Mouse (Mus musculus): ENCODE results near the gene Mertk. TPM values are rescaled to one million over a fixed set of nuclear protein-coding genes. Genes with fewer than 3 reads are reported as not detected.

The Mertk gene
- polyA plus RNA-seq, 1 experiment: 18.3 TPM

DNA sequence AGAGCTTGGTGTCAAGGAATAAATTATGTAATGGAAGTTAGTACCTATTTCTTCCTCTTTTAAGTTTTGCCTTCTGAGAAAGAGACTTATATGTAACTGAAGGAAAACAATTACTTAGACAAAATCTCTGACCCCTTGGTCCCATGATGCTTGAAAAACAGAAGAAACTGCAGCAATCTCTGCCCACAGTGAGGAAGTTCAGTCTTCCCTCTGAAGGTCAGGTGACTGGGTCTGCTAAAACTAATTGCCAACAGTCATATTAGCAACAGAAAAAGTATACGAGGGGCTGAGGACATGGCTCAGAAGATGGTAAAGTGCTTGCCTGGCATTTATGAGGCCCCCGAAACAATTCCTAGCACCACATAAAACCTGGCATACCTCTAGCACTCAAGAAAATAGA is 20.6 kb downstream of the Mertk start:
- DNase-seq (ENCODE audit: extremely low spot score in 1 of 2, low spot score in 1 of 2): no peak

DNA sequence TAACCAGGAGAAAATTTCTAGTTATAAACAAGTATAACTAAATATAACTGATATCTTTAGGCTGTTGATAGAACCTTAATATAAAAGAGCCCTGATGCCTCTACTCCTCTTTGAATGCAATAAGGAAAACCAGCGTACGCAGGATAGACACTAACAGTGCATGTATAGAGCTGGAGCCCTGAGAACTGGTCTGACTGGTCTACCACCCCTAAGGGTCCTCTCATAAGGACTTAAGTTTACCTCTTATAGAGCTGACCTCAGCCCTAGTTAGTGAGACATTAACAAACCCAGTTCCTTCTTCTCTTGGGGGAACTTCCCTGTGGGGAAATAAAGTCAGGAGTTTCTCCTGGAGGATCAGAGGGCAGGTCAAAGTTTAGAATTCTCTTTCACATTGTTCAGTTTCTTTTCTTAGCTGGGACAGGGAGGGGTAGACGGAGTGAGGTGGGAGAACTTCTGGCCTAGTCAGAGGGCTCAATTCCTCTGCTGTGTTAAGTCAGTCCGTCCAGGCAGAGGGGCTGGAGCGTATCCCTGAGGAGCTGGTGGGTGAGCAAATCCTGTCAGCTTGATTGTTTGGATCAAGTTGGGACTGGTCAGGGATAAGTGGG is 23.5 kb downstream of the Mertk start:
- no peak for DNase-seq (ENCODE audit: extremely low spot score in 1 of 2, low spot score in 1 of 2)

- no peak for DNase-seq (ENCODE audit: extremely low spot score in 1 of 2, low spot score in 1 of 2)
These were observed 27.3 kb downstream of the Mertk start for GRCm38 (mm10) chr2:128726067-128726466.

- no peak for DNase-seq (ENCODE audit: extremely low spot score in 1 of 2, low spot score in 1 of 2)
These were observed 27.9 kb downstream of the Mertk start for GRCm38 (mm10) chr2:128726626-128727025.

- DNase-seq (ENCODE audit: extremely low spot score in 1 of 2, low spot score in 1 of 2): no peak
These were observed 28.8 kb downstream of the Mertk start for GRCm38 (mm10) chr2:128727552-128727951.

- no peak for DNase-seq (ENCODE audit: extremely low spot score in 1 of 2, low spot score in 1 of 2)
These were observed 29.3 kb downstream of the Mertk start for GRCm38 (mm10) chr2:128728066-128728465.

DNA sequence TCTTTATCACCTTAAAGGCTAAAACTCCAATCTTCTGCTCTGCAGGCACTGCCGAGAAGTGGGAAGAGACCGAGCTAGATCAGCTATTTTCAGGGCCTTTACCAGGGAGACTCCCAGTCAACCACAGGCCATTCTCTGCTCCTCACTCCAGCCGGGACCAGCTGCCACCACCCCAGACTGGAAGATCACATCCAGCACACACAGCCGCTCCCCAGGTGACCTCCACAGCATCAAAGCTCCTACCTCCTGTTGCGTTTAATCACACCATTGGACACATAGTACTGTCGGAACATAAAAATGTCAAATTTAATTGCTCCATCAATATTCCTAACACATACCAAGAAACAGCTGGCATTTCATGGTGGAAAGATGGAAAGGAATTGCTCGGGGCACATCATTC is 30.4 kb downstream of the Mertk start:
- no peak for DNase-seq (ENCODE audit: extremely low spot score in 1 of 2, low spot score in 1 of 2)

GRCm38 (mm10) chr2:128731514-128731913 is 32.8 kb downstream of the Mertk start:
- no peak for DNase-seq (ENCODE audit: extremely low spot score in 1 of 2, low spot score in 1 of 2)

DNA sequence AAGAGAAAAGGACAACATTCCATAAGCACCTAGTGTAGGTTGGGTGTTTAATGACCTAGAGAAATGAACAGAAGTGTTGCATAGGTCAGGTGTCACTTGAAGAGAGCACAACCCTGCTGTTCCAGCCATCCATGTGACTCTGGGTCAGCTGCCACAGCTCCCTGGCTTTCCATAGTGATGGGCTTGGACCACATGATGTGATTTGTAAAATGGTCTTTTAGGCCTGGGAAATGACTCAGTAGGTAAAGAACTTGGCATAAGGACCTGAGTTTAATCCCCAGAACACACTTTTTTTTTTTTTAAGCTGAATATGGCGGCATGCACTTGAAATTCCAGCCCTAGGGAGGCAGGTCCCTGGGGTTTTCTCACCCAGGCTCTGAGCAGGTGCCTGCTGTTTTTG is 33.2 kb downstream of the Mertk start:
- DNase-seq (ENCODE audit: extremely low spot score in 1 of 2, low spot score in 1 of 2): no peak

DNA sequence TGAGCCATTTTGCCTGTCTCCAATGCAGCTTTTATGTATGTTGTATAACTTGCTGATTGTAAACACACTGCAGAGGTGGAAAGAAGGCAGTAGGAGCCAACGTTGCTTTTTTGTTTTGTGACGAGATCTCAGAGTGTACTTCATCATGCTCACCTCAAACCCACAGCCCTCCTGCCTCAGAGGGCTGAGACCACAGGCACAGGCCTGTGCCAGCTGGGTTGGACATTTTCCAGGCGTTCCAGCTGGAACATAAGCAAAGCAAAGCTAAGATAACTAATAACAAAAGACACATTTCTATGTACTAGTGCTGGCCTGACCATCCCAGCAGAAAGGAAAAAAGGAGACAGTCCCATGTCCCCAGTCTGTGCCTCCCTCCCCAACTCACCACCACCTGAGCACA is 36.3 kb downstream of the Mertk start:
- no peak for DNase-seq (ENCODE audit: extremely low spot score in 1 of 2, low spot score in 1 of 2)

DNA sequence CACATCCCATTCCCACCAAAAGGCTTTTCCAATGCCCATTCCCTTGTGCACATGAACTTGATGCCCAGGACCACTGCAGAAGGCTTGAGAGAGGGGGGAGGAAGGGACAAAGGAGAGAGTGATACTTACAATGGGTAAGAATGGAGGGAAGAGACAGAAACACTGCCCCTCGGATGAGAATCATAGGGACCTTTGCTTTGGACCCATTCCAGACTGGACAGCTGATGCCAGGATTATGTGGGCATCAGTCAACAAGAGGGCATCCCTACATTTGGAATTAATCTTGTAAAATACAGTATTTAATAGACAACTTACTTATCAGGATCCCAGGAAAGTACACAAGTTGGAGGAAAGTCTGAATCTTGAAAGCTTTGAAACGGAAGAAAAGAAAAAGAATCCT is 38.3 kb downstream of the Mertk start:
- DNase-seq (ENCODE audit: extremely low spot score in 1 of 2, low spot score in 1 of 2): no peak

GRCm38 (mm10) chr2:128737796-128738195 is 39.0 kb downstream of the Mertk start:
- no peak for DNase-seq (ENCODE audit: extremely low spot score in 1 of 2, low spot score in 1 of 2)

DNA sequence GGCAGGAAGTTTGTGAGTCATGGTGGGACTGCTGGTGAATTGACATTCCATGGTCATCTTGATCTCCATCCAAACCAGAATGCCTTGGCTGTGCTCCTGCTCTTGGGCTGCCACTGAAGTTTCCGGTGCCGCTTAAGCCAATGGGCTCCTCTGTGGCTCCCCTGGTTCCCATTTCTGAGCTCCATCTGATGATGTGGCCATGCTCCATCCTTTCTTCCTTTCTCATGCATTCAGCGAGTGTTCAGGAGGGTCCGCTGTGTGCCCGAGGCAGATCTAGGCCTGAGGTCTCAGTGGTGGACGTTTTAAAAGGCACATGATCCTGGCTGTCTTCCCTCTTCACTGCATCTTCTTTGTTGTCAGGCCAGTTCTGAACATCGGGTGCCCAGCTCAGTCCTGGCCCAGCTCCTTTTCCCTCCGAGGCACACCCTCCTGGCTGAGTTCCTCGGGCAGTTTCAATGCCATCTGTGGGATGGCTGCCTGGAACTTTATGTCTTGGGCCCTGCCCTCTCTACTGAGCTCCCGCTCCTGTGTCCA is 40.0 kb downstream of the Mertk start:
- DNase-seq (ENCODE audit: extremely low spot score in 1 of 2, low spot score in 1 of 2): peak; percentile 56 to 62

- no peak for DNase-seq (ENCODE audit: extremely low spot score in 1 of 2, low spot score in 1 of 2)
These were observed 47.3 kb downstream of the Mertk start for GRCm38 (mm10) chr2:128745879-128746620.

- DNase-seq (ENCODE audit: extremely low spot score in 1 of 2, low spot score in 1 of 2): no peak
These were observed 47.9 kb downstream of the Mertk start for GRCm38 (mm10) chr2:128746621-128747151.

- no peak for DNase-seq (ENCODE audit: extremely low spot score in 1 of 2, low spot score in 1 of 2)
These were observed 48.8 kb downstream of the Mertk start for GRCm38 (mm10) chr2:128747433-128748028.

DNA sequence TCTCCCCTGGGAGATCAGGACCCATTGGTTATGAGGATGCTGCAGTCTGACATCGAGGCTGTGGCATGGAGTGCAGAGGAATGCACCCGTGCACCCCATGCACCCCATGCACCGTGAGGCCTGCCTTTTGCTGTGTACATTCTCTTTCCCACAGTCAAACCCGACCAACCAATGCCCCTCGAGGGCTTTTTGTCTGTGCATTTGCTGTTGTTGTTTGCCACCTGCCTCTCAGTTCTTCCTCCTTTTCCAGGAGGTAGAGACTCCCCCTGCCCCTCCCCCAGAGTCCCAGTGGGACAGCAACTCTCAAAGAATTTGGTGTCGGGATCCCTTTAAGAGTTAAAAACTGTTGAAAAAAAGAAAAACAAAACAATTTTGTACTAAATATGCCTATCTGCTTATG is 49.4 kb downstream of the Mertk start:
- DNase-seq (ENCODE audit: extremely low spot score in 1 of 2, low spot score in 1 of 2): no peak

DNA sequence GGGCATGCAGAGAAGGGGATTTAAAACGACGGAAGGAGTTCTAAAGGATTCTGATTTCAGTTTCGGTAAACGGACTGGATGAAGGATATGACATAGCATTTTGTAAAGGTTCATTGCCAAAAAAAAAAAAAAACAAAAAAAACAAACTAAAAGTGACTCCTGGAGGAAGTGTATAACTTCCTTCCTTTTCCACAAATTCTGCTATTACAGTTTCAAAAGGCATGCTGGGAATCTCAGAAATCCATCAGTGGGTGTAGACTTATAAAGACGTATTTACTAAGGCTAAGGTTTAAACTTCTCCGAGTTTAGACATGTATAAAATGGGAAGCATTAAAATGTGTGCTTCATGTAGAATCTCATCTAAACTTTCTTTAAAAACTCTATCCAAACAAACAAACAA is 52.3 kb downstream of the Mertk start:
- no peak for DNase-seq (ENCODE audit: extremely low spot score in 1 of 2, low spot score in 1 of 2)

- DNase-seq (ENCODE audit: extremely low spot score in 1 of 2, low spot score in 1 of 2): no peak
These were observed 54.6 kb downstream of the Mertk start for GRCm38 (mm10) chr2:128753295-128753873.

GRCm38 (mm10) chr2:128755149-128755691 is 56.5 kb downstream of the Mertk start:
- no peak for DNase-seq (ENCODE audit: extremely low spot score in 1 of 2, low spot score in 1 of 2)

Data from frontal cortex, adult 2 months (tissue).